Mouse (Mus musculus) kidney, adult 2 months (tissue): Measurements from ENCODE around the gene Cyp2d10.

Experiments used
- CTCF ChIP-seq: fragments of 200-500 bp; conservative IDR thresholded peaks from 2 replicates; pipeline ENCODE4 v1.5.1; 2011; ENCODE audit warnings: low read depth, mild to moderate bottlenecking, control low read depth, low read length, moderate library complexity, mixed read lengths; ENCODE audit not compliant: insufficient read depth, insufficient read length
- POLR2A ChIP-seq: fragments of 200-500 bp; IDR thresholded peaks from one replicate; pipeline ENCODE4 v1.6.1; 2011; ENCODE audit warnings: low read depth, low read length, control low read depth

- no peak for TF ChIP-seq CTCF
- TF ChIP-seq POLR2A, result no peak
Observed at GRCm38 (mm10) chr15:82402741-82403140, 4.3 kb downstream of the Cyp2d10 start.
